Mouse (Mus musculus) activated CD4-positive, CD25-positive, alpha-beta regulatory T cell, adult 9 weeks (primary cell): Measurements from ENCODE around the gene Myo18b. TPM values are rescaled to one million over a fixed set of nuclear protein-coding genes. Genes with fewer than 3 reads are reported as not detected.

ENCODE experiments used
- polyA plus RNA-seq: library from polyadenylated mRNA; unstranded; fragments of 100-300 nt; shearing (Covaris generic); gene quantifications from one replicate; pipeline ENCODE4 v1.2.1, GENCODE M21; 2017

Myo18b gene
- polyA plus RNA-seq, result not detected

GRCm38 (mm10) chr5:112895674-112896654 lies at the start of gene Myo18b:
TSS of gene Myo18b (minus strand) at chr5:112896362.

Other genes with a start within 250 kb of the Myo18b start
- gene Grk3, start 119.4 kb upstream of the Myo18b start, polyA plus RNA-seq, result 0.17 TPM
- gene Crybb2, start 173.8 kb upstream of the Myo18b start, polyA plus RNA-seq, result not detected
- gene Crybb3, start 185.2 kb upstream of the Myo18b start, polyA plus RNA-seq, result 0.35 TPM